Mouse (Mus musculus) heart, embryonic 13.5 days (tissue): ENCODE results near the gene Safb2. TPM values are rescaled to one million over a fixed set of nuclear protein-coding genes. Genes with fewer than 3 reads are reported as not detected.
"Not testable (repeated sequence)": the region's sequence is repeated elsewhere in the genome, so short reads cannot be mapped to it uniquely, and the experiment has no call there.

Source experiments
- ATAC-seq: fragments of 200-750 bp; cut with Nextera tagmentation; 2 replicates; pipeline ENCODE4 v1.8.0; 2017; ENCODE audit warnings: moderate TSS enrichment; ENCODE audit not compliant: insufficient number of reproducible peaks, low FRiP score, low TSS enrichment; ENCODE audit errors: extremely low read depth
- H3K27ac ChIP-seq: fragments of 300-500 bp; sonication (generic); replicated peaks from 2 replicates; pipeline ENCODE4 v1.5.1; 2015; ENCODE audit warnings: moderate library complexity, mild to moderate bottlenecking, inconsistent platforms
- H3K27me3 ChIP-seq: fragments of 300-500 bp; sonication (generic); replicated peaks from 2 replicates; pipeline ENCODE4 v1.6.1; 2015; ENCODE audit warnings: mild to moderate bottlenecking, inconsistent platforms
- H3K36me3 ChIP-seq: fragments of 300-500 bp; sonication (generic); 2 replicates; pipeline ENCODE4 v1.6.1; 2015; ENCODE audit warnings: mild to moderate bottlenecking, inconsistent platforms
- H3K4me1 ChIP-seq: fragments of 300-500 bp; sonication (generic); 2 replicates; pipeline ENCODE4 v1.6.1; 2015; ENCODE audit warnings: inconsistent platforms
- H3K4me2 ChIP-seq: fragments of 300-500 bp; sonication (generic); 2 replicates; pipeline ENCODE4 v1.6.1; 2015; ENCODE audit warnings: inconsistent platforms, mild to moderate bottlenecking, moderate library complexity
- H3K4me3 ChIP-seq: fragments of 300-500 bp; sonication (generic); 2 replicates; pipeline ENCODE4 v1.5.1; 2015; ENCODE audit warnings: moderate library complexity, mild to moderate bottlenecking, inconsistent platforms
- H3K9ac ChIP-seq: fragments of 300-500 bp; sonication (generic); 2 replicates; pipeline ENCODE4 v1.6.1; 2015; ENCODE audit warnings: inconsistent platforms, mild to moderate bottlenecking, moderate library complexity
- H3K9me3 ChIP-seq: fragments of 300-500 bp; sonication (generic); 2 replicates; pipeline ENCODE4 v1.6.1; 2016; ENCODE audit warnings: inconsistent platforms
- WGBS: fragments of 180-500 bp; shearing (Covaris S2); methylation state at CpG from one replicate; pipeline ENCODE4 v1.1.7; 2015; ENCODE audit warnings: mixed read lengths; 5-methylcytosine and 5-hydroxymethylcytosine counted together
- polyA plus RNA-seq: library from polyadenylated mRNA; unstranded; fragments of >200 nt; fragmentation: Nextera tagmentation; extraction: Ambion mirVana; gene quantifications from 2 replicates; pipeline ENCODE4 v1.2.1, GENCODE M21; 2015

Gene Safb2
- polyA plus RNA-seq, 1 experiment from 2014 or later = 50.2 TPM

DNA sequence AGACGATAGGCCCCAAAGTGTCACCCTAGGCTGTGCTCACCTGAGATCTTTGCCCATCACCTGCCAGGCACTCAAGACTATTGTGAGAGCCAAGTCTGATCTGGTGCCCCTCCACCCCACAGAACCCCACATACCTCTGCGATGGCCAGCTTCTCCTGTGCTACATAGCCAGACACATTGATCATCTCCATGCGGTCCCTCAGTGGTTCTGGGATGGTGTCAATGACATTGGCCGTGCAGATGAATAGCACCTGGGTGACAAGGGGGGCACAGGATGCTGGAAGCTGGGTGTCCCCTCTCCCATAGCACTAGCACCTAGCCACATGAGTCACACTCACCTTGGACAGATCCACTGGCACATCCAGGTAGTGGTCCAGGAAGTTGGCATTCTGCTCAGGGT is 31.4 kb upstream of the Safb2 start:
- H3K27ac ChIP-seq = no peak overlapping the region
- peaks cover 68% of the 10 kb centered on the region for H3K36me3 ChIP-seq
- H3K4me2 ChIP-seq = no peak overlapping the region
- H3K4me1 ChIP-seq = peaks cover 31% of the 10 kb centered on the region
- H3K9me3 ChIP-seq = no peaks in the 10 kb centered on the region
- H3K4me3 ChIP-seq = no peak overlapping the region
- ATAC-seq = no peak
- H3K27me3 ChIP-seq = no peaks in the 10 kb centered on the region
- no peak overlapping the region for H3K9ac ChIP-seq
- WGBS = 85% methylated on average over 4 of the region's 4 CpGs

DNA sequence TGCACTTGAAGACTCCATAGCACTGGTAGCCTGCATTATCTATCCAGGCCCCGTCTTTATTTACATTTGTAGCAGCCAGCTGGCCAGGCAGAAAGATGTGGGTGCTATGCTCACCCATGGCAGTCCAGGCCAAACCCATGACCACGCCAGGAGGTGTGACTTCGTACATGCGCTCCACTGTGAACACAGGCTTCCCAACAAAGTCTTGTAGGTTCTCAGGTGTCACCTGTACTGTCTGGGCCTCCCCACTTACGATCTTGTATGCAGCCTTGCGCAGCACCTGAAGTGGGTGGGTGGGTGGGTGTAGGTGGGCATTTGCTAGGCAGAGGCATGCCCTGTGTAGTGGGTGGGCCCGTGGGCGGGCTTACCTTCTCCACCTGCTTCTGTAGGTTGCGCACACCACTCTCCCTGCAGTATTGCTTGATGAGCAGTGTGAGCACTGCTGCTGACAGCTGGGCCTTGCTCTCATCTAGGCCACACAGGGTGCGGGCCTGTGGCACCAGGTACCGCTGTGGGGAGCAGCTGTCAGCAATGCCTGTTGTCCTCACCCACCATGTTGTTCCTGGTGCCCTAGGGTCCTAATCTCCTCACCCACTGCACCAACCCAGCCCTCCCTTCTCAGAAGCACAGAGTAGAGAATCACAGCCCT is 30.9 kb upstream of the Safb2 start:
- no peaks in the 10 kb centered on the region for H3K27me3 ChIP-seq
- peak overlapping the region; percentile 94 for H3K4me2 ChIP-seq
- H3K9ac ChIP-seq = peak overlapping the region; percentile 96
- no peak for ATAC-seq
- H3K27ac ChIP-seq = no peak overlapping the region
- WGBS = 83% methylated on average over 11 of the region's 11 CpGs
- H3K9me3 ChIP-seq = no peaks in the 10 kb centered on the region
- H3K4me3 ChIP-seq = peak overlapping the region; percentile 77
- peaks cover 34% of the 10 kb centered on the region for H3K4me1 ChIP-seq
- H3K36me3 ChIP-seq = peaks cover 62% of the 10 kb centered on the region

DNA sequence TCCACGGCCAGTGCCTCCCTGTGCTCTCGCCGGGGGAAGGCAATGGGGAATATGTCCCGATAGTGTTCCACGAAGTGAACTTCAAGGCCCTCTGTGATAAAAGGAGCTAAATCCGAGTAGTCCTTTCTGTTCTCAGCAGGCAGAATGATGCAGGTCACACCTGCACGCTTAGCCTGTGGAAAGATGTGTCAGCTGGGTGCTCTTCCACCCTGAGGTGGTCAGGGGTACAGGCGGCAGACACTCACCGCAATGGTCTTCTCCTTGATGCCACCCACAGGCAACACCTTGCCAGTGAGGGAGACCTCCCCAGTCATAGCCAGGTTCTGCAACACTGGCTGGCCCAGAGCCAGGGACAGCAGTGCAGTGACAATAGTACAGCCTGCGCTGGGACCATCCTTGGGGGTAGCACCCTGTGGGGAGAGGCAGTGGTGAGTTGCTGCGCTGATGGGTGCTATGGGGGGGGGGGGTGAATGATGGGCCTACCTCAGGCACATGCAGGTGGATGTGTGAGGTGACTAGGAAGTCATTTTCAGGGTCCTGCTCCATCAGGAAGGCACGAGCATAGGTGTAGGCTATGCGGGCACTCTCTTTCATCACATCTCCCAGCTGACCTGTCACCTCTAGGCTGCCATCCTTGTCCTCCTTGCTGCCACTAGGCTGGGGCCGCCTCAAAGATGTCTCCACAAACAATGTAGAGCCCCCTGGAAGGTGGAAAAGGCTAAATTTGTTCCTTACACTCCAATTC is 30.2 kb upstream of the Safb2 start:
- Histone ChIP-seq H3K9me3 (no peaks in the 10 kb centered on the region), H3K27ac (peak overlapping the region; percentile 90), H3K36me3 (peaks cover 55% of the 10 kb centered on the region), H3K4me1 (peaks cover 38% of the 10 kb centered on the region), H3K9ac (peak overlapping the region; percentile 96), H3K27me3 (no peaks in the 10 kb centered on the region), H3K4me2 (peak overlapping the region; percentile 94), H3K4me3 (peak overlapping the region; percentile 77)
- ATAC-seq = no peak
- 28% methylated on average over 14 of the region's 14 CpGs for WGBS

DNA sequence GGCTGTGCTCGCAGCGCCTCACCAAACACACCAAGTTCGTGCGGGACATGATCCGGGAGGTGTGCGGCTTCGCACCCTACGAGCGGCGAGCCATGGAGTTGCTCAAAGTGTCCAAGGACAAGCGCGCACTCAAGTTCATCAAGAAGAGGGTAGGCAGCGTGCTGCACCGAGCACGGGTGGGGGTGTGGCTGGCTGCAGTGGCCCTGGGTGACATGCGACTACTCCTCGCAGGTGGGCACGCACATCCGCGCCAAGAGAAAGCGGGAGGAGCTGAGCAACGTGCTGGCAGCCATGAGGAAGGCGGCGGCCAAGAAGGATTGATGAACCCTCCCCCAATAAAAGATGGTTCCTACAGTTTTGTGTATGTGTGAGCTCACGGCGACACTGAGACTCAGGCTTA is 29.5 kb upstream of the Safb2 start:
- H3K4me1 ChIP-seq = peaks cover 38% of the 10 kb centered on the region
- H3K9me3 ChIP-seq, ATAC-seq, H3K27me3 ChIP-seq: not testable (repeated sequence)
- H3K9ac ChIP-seq = peak overlapping the region; percentile 96
- peak overlapping the region; percentile 94 for H3K4me2 ChIP-seq
- peak overlapping the region; percentile 90 for H3K27ac ChIP-seq
- H3K36me3 ChIP-seq = peaks cover 49% of the 10 kb centered on the region
- WGBS = under 1% methylated on average over 26 of the region's 26 CpGs
- H3K4me3 ChIP-seq = peak overlapping the region; percentile 77

DNA sequence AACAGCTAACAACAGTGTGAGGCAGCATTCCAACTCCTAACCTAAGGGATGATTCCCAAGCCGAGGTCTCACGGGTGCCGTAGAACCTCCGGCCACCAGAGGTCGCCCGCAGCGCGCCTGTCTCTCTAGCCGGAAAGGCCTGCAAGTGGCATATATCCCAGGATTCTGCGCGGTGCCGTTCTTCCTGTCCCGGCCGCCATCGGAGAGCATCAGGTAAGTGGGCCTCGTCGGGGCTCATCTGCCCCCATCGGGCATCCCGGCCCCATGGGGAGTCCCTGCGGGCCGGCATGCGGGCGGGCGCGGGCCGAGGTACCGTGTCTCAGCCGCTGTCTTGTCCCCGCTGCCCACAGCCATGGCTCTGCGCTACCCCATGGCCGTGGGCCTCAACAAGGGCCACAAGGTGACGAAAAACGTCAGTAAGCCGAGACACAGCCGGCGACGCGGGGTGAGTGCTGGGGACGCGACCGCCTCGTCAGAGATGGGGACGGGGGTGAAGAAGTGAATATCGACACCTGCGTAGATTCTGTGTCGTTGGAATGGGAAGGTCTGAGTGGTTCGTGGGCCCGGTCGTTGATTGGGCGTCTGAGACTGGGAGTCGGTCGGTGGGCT is 29.0 kb upstream of the Safb2 start, which contains the start of gene Rpl36:
TSS of gene Rpl36 (plus strand) at position 181 of the 609 bp plus-strand sequence.
- under 1% methylated on average over 52 of the region's 52 CpGs for WGBS
- peaks cover 44% of the 10 kb centered on the region for H3K4me1 ChIP-seq
- peak within 1 kb of the TSS; percentile 96 for H3K9ac ChIP-seq
- H3K36me3 ChIP-seq = peaks cover 43% of the 10 kb centered on the region
- no peaks in the 10 kb centered on the region for H3K27me3 ChIP-seq
- H3K4me2 ChIP-seq = peak within 1 kb of the TSS; percentile 94
- no peaks in the 10 kb centered on the region for H3K9me3 ChIP-seq
- H3K4me3 ChIP-seq = peak within 1 kb of the TSS; percentile 77
- peak; percentile 17; the same call in 1 of the 2 replicates for ATAC-seq
- peak within 1 kb of the TSS; percentile 90 for H3K27ac ChIP-seq

DNA sequence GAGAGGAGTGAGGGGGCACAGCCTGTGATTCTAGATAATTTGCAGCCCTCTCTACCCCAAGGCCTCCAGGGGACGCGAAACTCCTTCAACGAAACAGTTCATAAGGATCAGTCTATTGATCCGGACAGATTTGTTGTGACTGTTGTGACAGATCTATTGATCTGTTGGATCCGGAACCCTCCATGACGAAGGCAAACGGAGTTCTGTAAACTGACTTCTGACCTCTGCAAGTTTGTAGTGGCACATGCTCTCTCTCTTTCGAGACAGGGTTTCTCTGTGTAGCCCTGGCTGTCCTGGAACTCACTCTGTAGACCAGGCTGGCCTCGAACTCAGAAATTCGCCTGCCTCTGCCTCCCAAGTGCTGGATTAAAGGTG is 28.2 kb upstream of the Safb2 start:
- H3K9me3 ChIP-seq, ATAC-seq, H3K27ac ChIP-seq, H3K9ac ChIP-seq, H3K27me3 ChIP-seq: not testable (repeated sequence)
- Histone ChIP-seq H3K4me2 (peak overlapping the region; percentile 39; the same call in 1 of the 2 replicates), H3K36me3 (peaks cover 43% of the 10 kb centered on the region), H3K4me3 (peak overlapping the region; percentile 29; the same call in 1 of the 2 replicates), H3K4me1 (peaks cover 49% of the 10 kb centered on the region)
- WGBS = 69% methylated on average over 10 of the region's 10 CpGs

DNA sequence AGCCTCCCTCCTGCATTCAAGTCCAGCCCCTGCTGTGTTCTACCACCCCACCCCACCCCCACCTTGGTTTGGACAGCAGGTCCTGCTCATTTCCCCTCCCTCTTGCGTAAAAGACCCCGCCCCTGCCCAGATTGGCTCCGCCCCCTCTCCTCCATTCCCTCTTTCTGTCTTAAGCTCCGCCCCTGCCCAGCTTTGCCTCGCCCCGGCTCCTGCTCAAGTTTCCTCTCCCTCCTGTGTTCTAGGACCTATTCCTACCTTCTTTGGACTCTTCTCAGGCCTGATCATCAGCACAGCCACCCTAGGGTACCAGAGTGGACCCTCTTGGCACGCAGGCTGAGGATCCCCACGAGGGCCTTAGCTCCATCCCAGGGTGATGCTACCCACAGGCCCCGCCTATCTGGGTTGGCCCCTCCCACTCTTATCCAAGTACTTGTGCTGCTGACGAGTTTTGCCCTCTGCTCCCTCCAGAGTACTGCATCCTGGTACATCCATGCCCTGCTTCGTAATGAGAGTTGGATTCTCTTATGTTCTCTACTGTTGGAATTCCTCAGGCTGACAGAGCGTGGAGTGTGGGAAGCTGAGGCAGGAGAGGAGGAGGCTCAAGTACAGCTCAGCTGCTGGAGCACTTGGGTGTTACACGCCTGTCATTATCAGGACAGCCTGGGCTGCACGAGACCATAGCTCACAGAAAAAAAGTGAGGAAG is 27.6 kb upstream of the Safb2 start:
- WGBS = 15% methylated on average over 14 of the region's 14 CpGs
- H3K36me3 ChIP-seq = peaks cover 43% of the 10 kb centered on the region
- H3K4me3 ChIP-seq = peak overlapping the region; percentile 29
- H3K4me2 ChIP-seq = peak overlapping the region; percentile 39
- H3K9ac ChIP-seq = peak overlapping the region; percentile 45
- no peak overlapping the region for H3K27ac ChIP-seq
- H3K4me1 ChIP-seq = peaks cover 49% of the 10 kb centered on the region
- H3K9me3 ChIP-seq = no peaks in the 10 kb centered on the region
- 0 out of 2 replicates have a peak, but pooled peaks have one; percentile 8 for ATAC-seq
- H3K27me3 ChIP-seq = no peaks in the 10 kb centered on the region

DNA sequence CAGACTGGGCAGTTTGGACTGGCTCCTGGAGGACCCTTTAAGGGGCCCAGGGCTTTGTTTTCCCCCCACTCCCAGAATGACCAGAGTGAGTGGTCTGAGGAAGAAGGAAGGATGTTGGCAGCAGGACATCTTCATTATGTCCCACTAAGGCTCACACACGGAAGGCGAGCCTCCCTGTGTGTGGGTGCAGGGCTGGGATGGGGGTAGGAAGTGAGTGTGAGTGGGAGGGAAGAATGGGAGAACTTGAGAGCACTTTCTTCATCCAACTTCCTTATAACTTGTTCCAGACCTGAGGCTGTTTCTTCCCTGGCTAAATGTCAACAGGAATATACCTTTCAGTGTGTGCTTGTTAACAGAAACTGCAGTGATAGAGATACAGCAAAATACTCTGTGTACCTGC is 26.9 kb upstream of the Safb2 start:
- Histone ChIP-seq H3K27ac (no peak overlapping the region), H3K27me3 (no peaks in the 10 kb centered on the region), H3K4me1 (peaks cover 49% of the 10 kb centered on the region), H3K9ac (no peak overlapping the region), H3K4me2 (0 out of 2 replicates have a peak overlapping the region, but pooled peaks have one; percentile 39), H3K4me3 (no peak overlapping the region), H3K36me3 (peaks cover 43% of the 10 kb centered on the region), H3K9me3 (no peaks in the 10 kb centered on the region)
- ATAC-seq = no peak
- WGBS = 69% methylated on average over 2 of the region's 2 CpGs

DNA sequence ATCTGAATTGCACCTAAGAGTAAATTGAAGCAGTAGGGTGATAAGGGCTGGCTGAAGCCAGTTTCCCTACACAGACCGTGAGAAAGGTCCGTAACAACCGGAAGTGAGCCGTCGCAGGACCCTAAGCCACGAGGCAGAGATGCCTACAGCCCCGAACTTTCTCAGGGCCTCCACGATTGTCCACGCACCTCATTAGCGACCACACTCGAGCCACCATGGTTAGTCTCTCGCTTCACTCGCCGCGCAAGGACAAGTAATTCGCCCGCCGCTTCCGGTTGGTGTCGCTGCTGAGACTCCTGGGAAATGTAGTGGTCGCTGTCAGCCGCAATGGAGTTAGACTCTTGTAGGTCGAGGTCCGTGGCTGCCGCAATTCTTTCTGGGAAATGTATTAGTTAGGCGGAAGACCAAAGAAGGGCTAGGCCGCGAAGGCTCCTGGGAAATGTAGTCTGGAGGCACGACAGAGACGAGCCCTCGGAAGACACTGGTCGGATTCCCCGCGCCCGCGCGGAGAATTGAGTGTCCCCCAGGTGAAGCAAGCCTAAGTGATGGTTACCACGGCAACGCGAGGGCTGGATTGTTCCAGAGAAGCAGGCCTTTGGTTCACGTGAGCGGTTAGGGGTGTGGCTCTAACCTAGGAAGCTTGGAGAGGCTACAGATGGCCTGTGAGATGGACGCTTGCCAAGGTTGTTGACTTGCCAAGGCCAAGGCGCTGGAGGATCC is 25.2 kb upstream of the Safb2 start, which contains the start of gene 2410015M20Rik:
TSS of gene 2410015M20Rik (minus strand) at position 320 of the 720 bp plus-strand sequence.
- H3K27me3 ChIP-seq = no peaks in the 10 kb centered on the region
- peak within 1 kb of the TSS; percentile 85 for H3K9ac ChIP-seq
- WGBS = under 1% methylated on average over 44 of the region's 44 CpGs
- H3K9me3 ChIP-seq = no peaks in the 10 kb centered on the region
- H3K4me2 ChIP-seq = peak within 1 kb of the TSS; percentile 78
- H3K4me3 ChIP-seq = peak within 1 kb of the TSS; percentile 64
- peaks cover 43% of the 10 kb centered on the region for H3K36me3 ChIP-seq
- H3K4me1 ChIP-seq = peaks cover 39% of the 10 kb centered on the region
- peak within 1 kb of the TSS; percentile 82 for H3K27ac ChIP-seq
- peak; percentile 76 for ATAC-seq

DNA sequence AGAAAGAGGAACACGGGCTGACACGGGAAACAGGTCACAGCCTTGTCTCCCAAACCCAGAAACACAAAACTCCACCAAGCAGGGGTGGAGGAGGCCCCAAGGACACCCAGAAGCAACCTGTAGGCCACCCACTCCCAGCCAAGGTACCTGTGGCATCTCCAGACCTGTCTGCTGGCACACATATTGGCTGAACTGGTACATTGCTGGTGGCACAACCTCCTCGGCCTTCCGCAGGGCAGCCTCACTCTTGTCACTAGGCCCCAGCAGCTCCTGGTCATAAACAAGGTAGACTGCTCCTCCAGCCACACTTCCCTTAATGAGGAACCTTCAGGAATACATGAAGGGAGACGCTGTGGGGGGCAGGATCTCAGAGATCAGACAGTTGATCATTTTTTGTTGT is 24.3 kb upstream of the Safb2 start:
- Histone ChIP-seq H3K4me1 (peaks cover 34% of the 10 kb centered on the region), H3K4me3 (peak overlapping the region; percentile 64), H3K27ac (peak overlapping the region; percentile 82; the same call in 1 of the 2 replicates), H3K9ac (peak overlapping the region; percentile 85), H3K36me3 (peaks cover 46% of the 10 kb centered on the region), H3K27me3 (no peaks in the 10 kb centered on the region), H3K9me3 (no peaks in the 10 kb centered on the region), H3K4me2 (peak overlapping the region; percentile 78)
- no peak for ATAC-seq
- 50% methylated on average over 5 of the region's 5 CpGs for WGBS
